Mouse (Mus musculus): Measurements from ENCODE around the gene Siae. TPM values are rescaled to one million over a fixed set of nuclear protein-coding genes. Genes with fewer than 3 reads are reported as not detected.

Siae gene
- total and polyA plus RNA-seq, 2 experiments = 17.4 to 27.5 TPM

GRCm38 (mm10) chr9:37563805-37564204 is 8.3 kb downstream of the Siae start:
- Histone ChIP-seq H3K27me3 (ENCODE audit: control insufficient read depth, insufficient read depth, low read length) (no peaks in the 10 kb centered on the region), H3K27ac (replicated peaks; ENCODE audit: insufficient read depth, low read depth, low read length) (no peak overlapping the region), H3K9ac (ENCODE audit: low read depth, low read length) (no peak overlapping the region), H3K36me3 (ENCODE audit: control insufficient read depth, insufficient read depth, low read length) (no peaks in the 10 kb centered on the region), H3K79me2 (ENCODE audit: control insufficient read depth, insufficient read depth, low read length) (no peaks in the 10 kb centered on the region), H3K4me1 (ENCODE audit: control insufficient read depth, insufficient read depth, low read length) (0 out of 2 replicates have a peak, but pooled peaks cover 2% of the 10 kb centered on the region), H3K4me3 (ENCODE audit: insufficient read depth, low read depth, low read length) (no peak overlapping the region)
- TF ChIP-seq POLR2A (IDR thresholded peaks at IDR 0.05; ENCODE audit: extremely low read depth, insufficient read depth, low read length) = no peak
- no peak for TF ChIP-seq CTCF (IDR thresholded peaks at IDR 0.05; ENCODE audit: low read depth, low read length)
- no peak for DNase-seq (ENCODE audit: extremely low read depth, low read depth, low spot score)
- 50% methylated on average over 1 of the region's 1 CpGs for WGBS

GRCm38 (mm10) chr9:37567019-37567418 is 11.5 kb downstream of the Siae start:
- Histone ChIP-seq H3K79me2 (ENCODE audit: control insufficient read depth, insufficient read depth, low read length) (no peaks in the 10 kb centered on the region), H3K27me3 (ENCODE audit: control insufficient read depth, insufficient read depth, low read length) (no peaks in the 10 kb centered on the region), H3K4me3 (ENCODE audit: insufficient read depth, low read depth, low read length) (no peak overlapping the region), H3K4me1 (ENCODE audit: control insufficient read depth, insufficient read depth, low read length) (0 out of 2 replicates have a peak, but pooled peaks cover 3% of the 10 kb centered on the region), H3K27ac (replicated peaks; ENCODE audit: insufficient read depth, low read depth, low read length) (no peak overlapping the region), H3K9ac (ENCODE audit: low read depth, low read length) (no peak overlapping the region), H3K36me3 (ENCODE audit: control insufficient read depth, insufficient read depth, low read length) (no peaks in the 10 kb centered on the region)
- WGBS = 86% methylated on average over 2 of the region's 2 CpGs
- no peak for DNase-seq (ENCODE audit: extremely low read depth, low read depth, low spot score)
- TF ChIP-seq POLR2A (IDR thresholded peaks at IDR 0.05; ENCODE audit: extremely low read depth, insufficient read depth, low read length) (no peak), CTCF (IDR thresholded peaks at IDR 0.05; ENCODE audit: low read depth, low read length) (no peak)

- Histone ChIP-seq H3K4me3 (ENCODE audit: insufficient read depth, low read depth, low read length) (no peak overlapping the region), H3K27me3 (ENCODE audit: control insufficient read depth, insufficient read depth, low read length) (no peaks in the 10 kb centered on the region), H3K36me3 (ENCODE audit: control insufficient read depth, insufficient read depth, low read length) (no peaks in the 10 kb centered on the region), H3K79me2 (ENCODE audit: control insufficient read depth, insufficient read depth, low read length) (no peaks in the 10 kb centered on the region), H3K4me1 (ENCODE audit: control insufficient read depth, insufficient read depth, low read length) (0 out of 2 replicates have a peak, but pooled peaks cover 3% of the 10 kb centered on the region), H3K9ac (ENCODE audit: low read depth, low read length) (no peak overlapping the region), H3K27ac (replicated peaks; ENCODE audit: insufficient read depth, low read depth, low read length) (no peak overlapping the region)
- DNase-seq (ENCODE audit: extremely low read depth, low read depth, low spot score) = no peak
- TF ChIP-seq CTCF (IDR thresholded peaks at IDR 0.05; ENCODE audit: low read depth, low read length) (no peak), POLR2A (IDR thresholded peaks at IDR 0.05; ENCODE audit: extremely low read depth, insufficient read depth, low read length) (no peak)
- WGBS = 69% methylated on average over 5 of the region's 5 CpGs
These were observed 12.0 kb downstream of the Siae start for GRCm38 (mm10) chr9:37567454-37567853.

DNA sequence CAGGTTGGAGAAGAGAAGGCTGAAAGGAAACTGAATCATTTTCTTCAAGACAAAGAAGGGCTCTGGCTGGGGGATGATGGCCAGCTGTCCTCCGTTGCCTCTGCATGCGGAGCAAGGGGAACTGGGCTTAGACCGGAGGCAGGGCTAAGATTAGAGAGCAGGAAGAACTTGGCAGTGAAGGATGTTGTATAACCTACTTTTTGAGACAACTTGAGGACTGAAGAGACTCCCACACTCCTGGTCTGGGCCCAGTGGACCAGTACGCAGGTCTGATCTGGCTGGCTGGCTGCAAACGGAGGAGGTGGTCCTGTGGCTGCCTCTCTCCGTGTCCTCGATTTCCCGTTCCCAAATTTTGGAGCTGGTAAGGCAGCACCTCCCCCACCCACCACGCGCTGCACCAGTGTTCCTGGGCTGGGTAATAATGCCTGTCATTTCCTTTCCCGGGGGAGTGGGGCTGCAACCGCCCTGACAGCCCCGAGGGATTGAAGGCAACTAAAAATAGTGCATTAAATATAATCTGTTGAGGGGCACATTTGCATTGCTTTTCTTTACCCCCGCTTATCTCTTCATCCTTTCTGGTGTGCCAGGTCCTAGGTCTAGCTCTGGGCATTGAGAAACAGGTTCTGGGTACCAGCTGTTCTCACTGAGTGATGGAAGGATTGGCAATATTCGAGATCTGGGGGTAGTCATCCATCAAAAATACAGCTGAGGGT is 12.6 kb downstream of the Siae start:
- TF ChIP-seq CTCF (IDR thresholded peaks at IDR 0.05; ENCODE audit: low read depth, low read length) = no peak
- no peak for TF ChIP-seq POLR2A (IDR thresholded peaks at IDR 0.05; ENCODE audit: extremely low read depth, insufficient read depth, low read length)
- Histone ChIP-seq H3K27me3 (ENCODE audit: control insufficient read depth, insufficient read depth, low read length) (no peaks in the 10 kb centered on the region), H3K4me1 (ENCODE audit: control insufficient read depth, insufficient read depth, low read length) (0 out of 2 replicates have a peak, but pooled peaks cover 3% of the 10 kb centered on the region), H3K27ac (replicated peaks; ENCODE audit: insufficient read depth, low read depth, low read length) (no peak overlapping the region), H3K9ac (ENCODE audit: low read depth, low read length) (no peak overlapping the region), H3K4me3 (ENCODE audit: insufficient read depth, low read depth, low read length) (no peak overlapping the region), H3K36me3 (ENCODE audit: control insufficient read depth, insufficient read depth, low read length) (no peaks in the 10 kb centered on the region), H3K79me2 (ENCODE audit: control insufficient read depth, insufficient read depth, low read length) (no peaks in the 10 kb centered on the region)
- 50% methylated on average over 15 of the region's 15 CpGs for WGBS
- DNase-seq (ENCODE audit: extremely low read depth, low read depth, low spot score) = no peak

- no peaks in the 10 kb centered on the region for H3K27me3 ChIP-seq (ENCODE audit: control insufficient read depth, insufficient read depth, low read length)
- no peak overlapping the region for H3K27ac ChIP-seq (replicated peaks; ENCODE audit: insufficient read depth, low read depth, low read length)
- TF ChIP-seq POLR2A (IDR thresholded peaks at IDR 0.05; ENCODE audit: extremely low read depth, insufficient read depth, low read length) = no peak
- no peak for TF ChIP-seq CTCF (IDR thresholded peaks at IDR 0.05; ENCODE audit: low read depth, low read length)
- no peak overlapping the region for H3K9ac ChIP-seq (ENCODE audit: low read depth, low read length)
- 0 out of 2 replicates have a peak, but pooled peaks cover 3% of the 10 kb centered on the region for H3K4me1 ChIP-seq (ENCODE audit: control insufficient read depth, insufficient read depth, low read length)
- no peaks in the 10 kb centered on the region for H3K79me2 ChIP-seq (ENCODE audit: control insufficient read depth, insufficient read depth, low read length)
- no peaks in the 10 kb centered on the region for H3K36me3 ChIP-seq (ENCODE audit: control insufficient read depth, insufficient read depth, low read length)
- DNase-seq (ENCODE audit: extremely low read depth, low read depth, low spot score) = peak; percentile 20
- no peak overlapping the region for H3K4me3 ChIP-seq (ENCODE audit: insufficient read depth, low read depth, low read length)
- WGBS = 34% methylated on average over 4 of the region's 4 CpGs
These were observed 13.2 kb downstream of the Siae start for GRCm38 (mm10) chr9:37568605-37569214.

Data from liver, adult 2 months (tissue).